Mouse (Mus musculus) erythroblast, embryonic 14.5 days (primary cell): Measurements from ENCODE around the gene Eif1ad.

Source experiments
- GATA1 ChIP-seq: IDR thresholded peaks from 2 replicates; pipeline ENCODE4 v1.6.1; 2012; ENCODE audit warnings: low read length, inconsistent platforms, mixed read lengths
- TAL1 ChIP-seq: IDR thresholded peaks from 3 replicates; pipeline ENCODE4 v1.6.1; 2012; ENCODE audit warnings: low read length, inconsistent platforms, mixed read lengths

- no peak for TF ChIP-seq GATA1
- no peak for TF ChIP-seq TAL1
These were observed 7.6 kb downstream of the Eif1ad start for GRCm38 (mm10) chr19:5374177-5374576.
